18 mouse cellular contexts compared by ENCODE assay signal in genomic region chr1:151689032-151689431, GRCm38 (mm10).
DNase-seq lines count a peak whose midpoint lies in the region; ATAC-seq and TF ChIP-seq lines count a peak whose summit lies in the region.
"Had no signal": no experiment of that assay in that cellular context is flagged by ENCODE, and none has a peak within 500 bp of the region (broad histone marks: within the 10 kb centered on the region; RNA-seq: fewer than 3 reads in every experiment).

No protein-coding gene starts in this region.

- no peak overlapping the region for H3K4me2 ChIP-seq in stomach, postnatal 0 days (replicated peaks; ENCODE audit: low read depth)
- H3K4me2 ChIP-seq: embryonic facial prominence, embryonic 12.5 days; forebrain, embryonic 12.5 days; heart, embryonic 11.5 days; liver, embryonic 11.5 days; midbrain, embryonic 11.5 days; neural tube, embryonic 15.5 days had no signal

- TF ChIP-seq EP300 in stomach, postnatal 0 days (optimal IDR thresholded peaks at IDR 0.05), result no peak

- no peaks in the 10 kb centered on the region for H3K9me3 ChIP-seq in stomach, postnatal 0 days (ENCODE audit: control insufficient read depth, low read length)
- no peaks in the 10 kb centered on the region for H3K9me3 ChIP-seq in hindbrain, embryonic 10.5 days
- H3K9me3 ChIP-seq: embryonic facial prominence, embryonic 12.5 days; forebrain, embryonic 12.5 days; neural tube, embryonic 15.5 days had no signal

- H3K27ac ChIP-seq in stomach, postnatal 0 days (replicated peaks), result peak overlapping the region; percentile 40; the same call in 1 of the 2 replicates
- no peak overlapping the region for H3K27ac ChIP-seq in hindbrain, embryonic 10.5 days
- H3K27ac ChIP-seq: embryonic facial prominence, embryonic 12.5 days; forebrain, embryonic 12.5 days; neural tube, embryonic 15.5 days had no signal

- TF ChIP-seq CTCF in stomach, postnatal 0 days (IDR thresholded peaks at IDR 0.05; ENCODE audit: low read depth), result no peak

- WGBS in stomach, postnatal 0 days, result 57% methylated on average over 5 of the region's 5 CpGs
- WGBS in hindbrain, embryonic 10.5 days, result 84% methylated on average over 5 of the region's 5 CpGs

- peak; percentile 21 for DNase-seq in lung, postnatal 10 days
- DNase-seq in lung, adult 18-20 months, result no peak
- peak; percentile 76 for DNase-seq in adrenal gland, postnatal 14 days
- DNase-seq in stomach, postnatal 0 days (ENCODE audit: low spot score), result no peak
- DNase-seq in cerebellum, adult 18-20 months, result no peak
- no peak for DNase-seq in hindbrain, embryonic 10.5 days (ENCODE audit: low spot score)
- no peak for DNase-seq in yolk sac, embryonic 10.5 days (ENCODE audit: low spot score)
- DNase-seq: cerebellum, postnatal 25 days; gastrocnemius, postnatal 10 days; kidney, adult 11 months; thymus, postnatal 4 days had no signal

- H3K36me3 ChIP-seq in stomach, postnatal 0 days (ENCODE audit: control insufficient read depth, insufficient read depth, low read length), result no peaks in the 10 kb centered on the region
- H3K36me3 ChIP-seq in hindbrain, embryonic 10.5 days, result no peaks in the 10 kb centered on the region
- H3K36me3 ChIP-seq: embryonic facial prominence, embryonic 12.5 days; forebrain, embryonic 12.5 days; neural tube, embryonic 15.5 days had no signal

- no peaks in the 10 kb centered on the region for H3K27me3 ChIP-seq in stomach, postnatal 0 days (ENCODE audit: control insufficient read depth, insufficient read depth, low read length)
- H3K27me3 ChIP-seq in hindbrain, embryonic 10.5 days (ENCODE audit: insufficient read depth, poor library complexity, severe bottlenecking), result no peaks in the 10 kb centered on the region
- H3K27me3 ChIP-seq: embryonic facial prominence, embryonic 12.5 days; forebrain, embryonic 12.5 days; neural tube, embryonic 15.5 days had no signal

- no peak overlapping the region for H3K9ac ChIP-seq in stomach, postnatal 0 days (ENCODE audit: low read length)
- H3K9ac ChIP-seq: embryonic facial prominence, embryonic 12.5 days; forebrain, embryonic 12.5 days; neural tube, embryonic 15.5 days had no signal

- peaks cover 5% of the 10 kb centered on the region; the same call in 1 of the 2 replicates for H3K4me1 ChIP-seq in stomach, postnatal 0 days (replicated peaks; ENCODE audit: control insufficient read depth, insufficient read depth)
- H3K4me1 ChIP-seq in hindbrain, embryonic 10.5 days (replicated peaks), result peaks cover 19% of the 10 kb centered on the region

- H3K4me3 ChIP-seq in stomach, postnatal 0 days (ENCODE audit: low read depth, low read length), result no peak overlapping the region
- H3K4me3 ChIP-seq in hindbrain, embryonic 10.5 days, result no peak overlapping the region
- H3K4me3 ChIP-seq: embryonic facial prominence, embryonic 12.5 days; forebrain, embryonic 12.5 days; neural tube, embryonic 15.5 days had no signal

- ATAC-seq in megakaryocyte, adult 5-6 weeks (ENCODE audit: poor library complexity, severe bottlenecking), result peak; percentile 29
- ATAC-seq in stomach, postnatal 0 days (ENCODE audit: low FRiP score, low TSS enrichment), result 0 out of 2 replicates have a peak, but pooled peaks have one; percentile 15

Comparison
In these comparisons a context has a peak if more than half of its experiments do, and no peak if none do; other contexts are left out.
1. DNase-seq: peak in lung, postnatal 10 days (single experiment) and adrenal gland, postnatal 14 days (single experiment); none in lung, adult 18-20 months (0 of 2), stomach, postnatal 0 days (single experiment), cerebellum, adult 18-20 months (0 of 2), hindbrain, embryonic 10.5 days (single experiment) and yolk sac, embryonic 10.5 days (single experiment).